Mouse (Mus musculus): Measurements from ENCODE around the gene Il22ra1. TPM values are rescaled to one million over a fixed set of nuclear protein-coding genes. Genes with fewer than 3 reads are reported as not detected.

Il22ra1 gene
- polyA plus RNA-seq, 1 experiment from 2014 or later, result not detected

Other genes with a start within 250 kb of the Il22ra1 start
- 0.93 and 1.3 TPM in 2 replicates for gene Stpg1, start 233.4 kb upstream of the Il22ra1 start, polyA plus RNA-seq (2015; fragmentation: Nextera tagmentation; extraction: Ambion mirVana)
- 6.8 and 7.5 TPM in 2 replicates for gene Nipal3, start 233.1 kb upstream of the Il22ra1 start, polyA plus RNA-seq (2015; fragmentation: Nextera tagmentation; extraction: Ambion mirVana)
- gene Grhl3, start 154.5 kb upstream of the Il22ra1 start, polyA plus RNA-seq (2015; fragmentation: Nextera tagmentation; extraction: Ambion mirVana), result 2.1 and 2.8 TPM in 2 replicates
- gene Ifnlr1, start 41.9 kb upstream of the Il22ra1 start, polyA plus RNA-seq (2015; fragmentation: Nextera tagmentation; extraction: Ambion mirVana), result 0.10 and 0.16 TPM in 2 replicates
- gene Myom3, start 31.5 kb downstream of the Il22ra1 start, polyA plus RNA-seq (2015; fragmentation: Nextera tagmentation; extraction: Ambion mirVana), result 0.13 and 0.15 TPM in 2 replicates
- 267 and 285 TPM in 2 replicates for gene Srsf10, start 127.6 kb downstream of the Il22ra1 start, polyA plus RNA-seq (2015; fragmentation: Nextera tagmentation; extraction: Ambion mirVana)
- gene Pnrc2, start 145.7 kb downstream of the Il22ra1 start, polyA plus RNA-seq (2015; fragmentation: Nextera tagmentation; extraction: Ambion mirVana), result 144 TPM in 2 replicates
- 0.12 and 0.16 TPM in 2 replicates for gene Cnr2, start 167.2 kb downstream of the Il22ra1 start, polyA plus RNA-seq (2015; fragmentation: Nextera tagmentation; extraction: Ambion mirVana)
- gene Fuca1, start 192.6 kb downstream of the Il22ra1 start, polyA plus RNA-seq (2015; fragmentation: Nextera tagmentation; extraction: Ambion mirVana), result 49.5 and 52.9 TPM in 2 replicates
- 50.3 and 51.0 TPM in 2 replicates for gene Hmgcl, start 218.3 kb downstream of the Il22ra1 start, polyA plus RNA-seq (2015; fragmentation: Nextera tagmentation; extraction: Ambion mirVana)
- gene Gale, start 235.6 kb downstream of the Il22ra1 start, polyA plus RNA-seq (2015; fragmentation: Nextera tagmentation; extraction: Ambion mirVana), result 39.0 and 40.1 TPM in 2 replicates
- 190 and 210 TPM in 2 replicates for gene Lypla2, start 244.5 kb downstream of the Il22ra1 start, polyA plus RNA-seq (2015; fragmentation: Nextera tagmentation; extraction: Ambion mirVana)

Measured in midbrain, embryonic 13.5 days (tissue).